Mouse (Mus musculus): ENCODE measurements at regions not wholly inside any gene's neighbourhood (a gene's known extent, or its start where the extent isn't known, plus 50 kb on each side); places are given as distances from the start of the nearest gene placed in this dataset.

GRCm38 (mm10) chr7:73319004-73319403, 56.3 kb upstream of the Rgma start:
- H3ac ChIP-seq (ENCODE audit: control insufficient read depth, insufficient read length), result no peak overlapping the region
- H3K4me2 ChIP-seq (ENCODE audit: low read depth), result no peak overlapping the region
- TF ChIP-seq SRF (IDR thresholded peaks at IDR 0.05; ENCODE audit: control insufficient read depth, insufficient read length, low read depth) (no peak), TCF12 (IDR thresholded peaks at IDR 0.05; ENCODE audit: insufficient read depth, poor library complexity, severe bottlenecking) (no peak), POLR2A (IDR thresholded peaks at IDR 0.05; ENCODE audit: insufficient read length, low read depth) (no peak), E2F4 (IDR thresholded peaks at IDR 0.05; ENCODE audit: insufficient read depth) (no peak), CEBPB (IDR thresholded peaks at IDR 0.05; ENCODE audit: insufficient read depth, poor library complexity, severe bottlenecking) (no peak), MAX (IDR thresholded peaks at IDR 0.05; ENCODE audit: low read depth) (no peak), POLR2AphosphoS2 (IDR thresholded peaks at IDR 0.05; ENCODE audit: insufficient read length, low read depth) (no peak), MYOG (IDR thresholded peaks at IDR 0.05; ENCODE audit: control insufficient read depth in 1 of 3, insufficient read depth in 1 of 3, insufficient read length in 2 of 3, low read depth in 2 of 3) (no peak), MYOD1 (IDR thresholded peaks at IDR 0.05; ENCODE audit: control insufficient read depth in 1 of 3, insufficient read length in 2 of 3, low read depth in 2 of 3) (no peak), REST (IDR thresholded peaks at IDR 0.05; ENCODE audit: insufficient read depth, insufficient read length) (no peak), TCF3 (IDR thresholded peaks at IDR 0.05; ENCODE audit: insufficient read length, low read depth) (no peak), USF1 (IDR thresholded peaks at IDR 0.05; ENCODE audit: low read depth) (no peak)
- H3K36me3 ChIP-seq (ENCODE audit: control insufficient read depth, insufficient read depth), result no peaks in the 10 kb centered on the region
- no peaks in the 10 kb centered on the region for H3K79me2 ChIP-seq (ENCODE audit: control insufficient read depth, insufficient read depth)
- no peaks in the 10 kb centered on the region for H3K27me3 ChIP-seq (ENCODE audit: control insufficient read depth, insufficient read depth, insufficient read length)
- no peak overlapping the region for H3K4me3 ChIP-seq

DNA sequence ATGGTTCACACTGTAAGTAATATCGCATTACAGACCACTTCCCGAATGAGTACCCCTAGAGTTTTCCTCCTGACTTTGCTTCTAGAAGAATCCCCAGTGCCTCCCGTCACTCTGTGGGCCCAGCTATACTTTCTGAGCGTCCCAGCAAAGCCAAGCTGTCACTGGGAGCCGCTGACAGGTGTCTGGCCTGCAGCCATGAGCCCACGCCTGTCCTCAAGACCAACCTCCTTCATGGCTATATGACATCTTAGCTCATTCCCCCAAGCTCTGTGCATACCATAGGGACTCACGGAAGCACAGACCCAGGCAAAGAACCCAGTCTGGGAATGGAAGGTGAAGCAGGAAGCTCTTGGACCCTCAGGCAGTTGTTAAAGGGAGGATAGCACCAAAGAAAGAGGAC, 55.3 kb upstream of the Rgma start:
- no peaks in the 10 kb centered on the region for H3K79me2 ChIP-seq (ENCODE audit: control insufficient read depth, insufficient read depth)
- no peak overlapping the region for H3K4me2 ChIP-seq (ENCODE audit: low read depth)
- H3K4me3 ChIP-seq, result no peak overlapping the region
- H3K27me3 ChIP-seq (ENCODE audit: control insufficient read depth, insufficient read depth, insufficient read length), result no peaks in the 10 kb centered on the region
- H3ac ChIP-seq (ENCODE audit: control insufficient read depth, insufficient read length), result no peak overlapping the region
- TF ChIP-seq E2F4 (IDR thresholded peaks at IDR 0.05; ENCODE audit: insufficient read depth), result no peak
- TF ChIP-seq USF1 (IDR thresholded peaks at IDR 0.05; ENCODE audit: low read depth), result no peak
- TF ChIP-seq MYOD1 (IDR thresholded peaks at IDR 0.05; ENCODE audit: control insufficient read depth in 1 of 3, insufficient read length in 2 of 3, low read depth in 2 of 3), result peak in 2 of 3 experiments; percentile 73 to 89
- no peak for TF ChIP-seq TCF12 (IDR thresholded peaks at IDR 0.05; ENCODE audit: insufficient read depth, poor library complexity, severe bottlenecking)
- TF ChIP-seq MYOG (IDR thresholded peaks at IDR 0.05; ENCODE audit: control insufficient read depth in 1 of 3, insufficient read depth in 1 of 3, insufficient read length in 2 of 3, low read depth in 2 of 3), result peak in 2 of 3 experiments; percentile 69 to 81
- TF ChIP-seq CEBPB (IDR thresholded peaks at IDR 0.05; ENCODE audit: insufficient read depth, poor library complexity, severe bottlenecking), result no peak
- no peak for TF ChIP-seq REST (IDR thresholded peaks at IDR 0.05; ENCODE audit: insufficient read depth, insufficient read length)
- no peak for TF ChIP-seq POLR2A (IDR thresholded peaks at IDR 0.05; ENCODE audit: insufficient read length, low read depth)
- no peak for TF ChIP-seq MAX (IDR thresholded peaks at IDR 0.05; ENCODE audit: low read depth)
- TF ChIP-seq TCF3 (IDR thresholded peaks at IDR 0.05; ENCODE audit: insufficient read length, low read depth), result no peak
- no peaks in the 10 kb centered on the region for H3K36me3 ChIP-seq (ENCODE audit: control insufficient read depth, insufficient read depth)

DNA sequence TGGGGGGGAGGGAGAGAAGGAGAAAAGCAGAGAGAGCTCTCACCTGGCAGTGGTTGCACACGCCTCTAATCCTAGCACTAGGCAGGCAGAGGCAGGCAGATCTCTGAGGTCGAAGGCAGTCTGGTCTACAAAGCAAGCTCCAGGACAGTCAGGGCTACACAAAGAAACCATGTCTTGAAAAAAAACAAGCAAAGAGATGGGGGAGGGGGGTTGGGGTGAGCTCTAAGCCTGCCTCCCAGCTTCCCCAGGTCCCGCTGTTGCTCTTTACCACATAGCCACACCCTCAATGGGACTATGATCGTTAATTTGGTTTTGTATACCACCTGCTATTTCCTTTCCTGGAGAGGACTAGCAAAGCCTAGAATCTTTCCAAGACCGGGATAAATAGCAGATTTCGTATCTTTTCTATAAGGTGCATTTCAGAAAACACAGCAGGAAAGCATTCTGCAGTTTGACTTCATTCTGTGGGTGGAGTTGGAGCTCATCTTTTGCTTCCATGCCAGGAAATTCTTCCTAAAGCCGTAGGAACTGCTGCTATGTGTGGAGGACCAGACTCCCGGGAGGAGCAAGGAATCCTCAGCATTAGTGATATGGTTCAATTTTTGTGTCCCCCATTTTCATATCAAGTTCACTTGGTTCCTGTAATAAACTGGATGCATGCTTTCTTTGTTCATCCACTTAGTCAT, 52.7 kb upstream of the Rgma start:
- Histone ChIP-seq H3K4me3 (no peak overlapping the region), H3K27me3 (ENCODE audit: control insufficient read depth, insufficient read depth, insufficient read length) (no peaks in the 10 kb centered on the region), H3K36me3 (ENCODE audit: control insufficient read depth, insufficient read depth) (no peaks in the 10 kb centered on the region), H3K4me2 (ENCODE audit: low read depth) (no peak overlapping the region), H3K79me2 (ENCODE audit: control insufficient read depth, insufficient read depth) (no peaks in the 10 kb centered on the region), H3ac (ENCODE audit: control insufficient read depth, insufficient read length) (no peak overlapping the region)
- TF ChIP-seq MYOD1 (IDR thresholded peaks at IDR 0.05; ENCODE audit: control insufficient read depth in 1 of 3, insufficient read length in 2 of 3, low read depth in 2 of 3) (no peak), POLR2AphosphoS2 (IDR thresholded peaks at IDR 0.05; ENCODE audit: insufficient read length, low read depth) (no peak), REST (IDR thresholded peaks at IDR 0.05; ENCODE audit: insufficient read depth, insufficient read length) (no peak), CEBPB (IDR thresholded peaks at IDR 0.05; ENCODE audit: insufficient read depth, poor library complexity, severe bottlenecking) (no peak), TCF3 (IDR thresholded peaks at IDR 0.05; ENCODE audit: insufficient read length, low read depth) (no peak), MYOG (IDR thresholded peaks at IDR 0.05; ENCODE audit: control insufficient read depth in 1 of 3, insufficient read depth in 1 of 3, insufficient read length in 2 of 3, low read depth in 2 of 3) (no peak)

- Histone ChIP-seq H3ac (ENCODE audit: control insufficient read depth, insufficient read length) (no peak overlapping the region), H3K4me2 (ENCODE audit: low read depth) (no peak overlapping the region), H3K36me3 (ENCODE audit: control insufficient read depth, insufficient read depth) (no peaks in the 10 kb centered on the region), H3K4me3 (no peak overlapping the region), H3K27me3 (ENCODE audit: control insufficient read depth, insufficient read depth, insufficient read length) (no peaks in the 10 kb centered on the region), H3K79me2 (ENCODE audit: control insufficient read depth, insufficient read depth) (no peaks in the 10 kb centered on the region)
- TF ChIP-seq POLR2A (IDR thresholded peaks at IDR 0.05; ENCODE audit: insufficient read length, low read depth) (no peak), REST (IDR thresholded peaks at IDR 0.05; ENCODE audit: insufficient read depth, insufficient read length) (no peak), TCF12 (IDR thresholded peaks at IDR 0.05; ENCODE audit: insufficient read depth, poor library complexity, severe bottlenecking) (no peak), CEBPB (IDR thresholded peaks at IDR 0.05; ENCODE audit: insufficient read depth, poor library complexity, severe bottlenecking) (no peak), MYOG (IDR thresholded peaks at IDR 0.05; ENCODE audit: control insufficient read depth in 1 of 3, insufficient read depth in 1 of 3, insufficient read length in 2 of 3, low read depth in 2 of 3) (no peak), MYOD1 (IDR thresholded peaks at IDR 0.05; ENCODE audit: control insufficient read depth in 1 of 3, insufficient read length in 2 of 3, low read depth in 2 of 3) (no peak), USF1 (IDR thresholded peaks at IDR 0.05; ENCODE audit: low read depth) (no peak), SRF (IDR thresholded peaks at IDR 0.05; ENCODE audit: control insufficient read depth, insufficient read length, low read depth) (no peak), E2F4 (IDR thresholded peaks at IDR 0.05; ENCODE audit: insufficient read depth) (no peak), MAX (IDR thresholded peaks at IDR 0.05; ENCODE audit: low read depth) (no peak), TCF3 (IDR thresholded peaks at IDR 0.05; ENCODE audit: insufficient read length, low read depth) (no peak), POLR2AphosphoS2 (IDR thresholded peaks at IDR 0.05; ENCODE audit: insufficient read length, low read depth) (no peak)
Measured at GRCm38 (mm10) chr7:73323556-73323955, 51.8 kb upstream of the Rgma start.
